Mouse (Mus musculus) spleen, postnatal 0 days (tissue): ENCODE results near the gene 3300002I08Rik. TPM values are rescaled to one million over a fixed set of nuclear protein-coding genes. Genes with fewer than 3 reads are reported as not detected.

Experiments
- polyA plus RNA-seq: library from polyadenylated mRNA; unstranded; fragments of >200 nt; fragmentation: Nextera tagmentation; extraction: Ambion mirVana; gene quantifications from 2 replicates; pipeline ENCODE4 v1.2.1, GENCODE M21; 2015

3300002I08Rik gene
- 1.0 and 1.4 TPM in 2 replicates for polyA plus RNA-seq

GRCm38 (mm10) chr2:150362113-150362877 lies at the start of gene 3300002I08Rik:
TSS of gene 3300002I08Rik (minus strand) at chr2:150362765.

DNA sequence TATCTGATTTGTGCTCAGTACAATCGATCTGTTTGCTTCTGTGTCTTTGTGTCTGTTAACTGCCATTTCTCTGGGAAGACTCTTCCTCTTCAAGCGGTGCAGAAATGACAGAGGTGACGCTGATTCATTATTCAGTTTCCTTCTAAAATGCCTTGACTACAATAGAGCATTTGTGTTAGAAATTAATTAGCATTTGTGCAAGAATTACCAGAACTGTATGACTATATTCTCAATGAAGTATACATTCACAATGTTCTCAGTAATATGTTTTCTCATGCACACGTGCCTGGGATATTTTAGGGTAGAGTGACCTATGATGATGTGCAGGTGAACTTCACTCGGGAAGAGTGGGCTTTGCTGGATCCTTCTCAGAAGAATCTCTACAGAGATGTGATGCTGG lies 39.2 kb downstream of the 3300002I08Rik start, which contains the start of gene Gm10130:
Gm10130 (plus strand) TSS at position 301 of the 400 bp plus-strand sequence.

Other genes with a start within 250 kb of the 3300002I08Rik start
- gene Zfp120, start 226.1 kb downstream of the 3300002I08Rik start, polyA plus RNA-seq: 4.2 TPM in 2 replicates
- gene Gm10770, start 183.1 kb downstream of the 3300002I08Rik start, polyA plus RNA-seq: not detected in 2 replicates
- gene Gm14139, start 181.0 kb downstream of the 3300002I08Rik start, polyA plus RNA-seq: 0.07 and 0.08 TPM in 2 replicates
- gene Zfp937, start 144.7 kb downstream of the 3300002I08Rik start, polyA plus RNA-seq: 1.3 and 2.0 TPM in 2 replicates
- gene Gm21994, start 107.2 kb downstream of the 3300002I08Rik start, polyA plus RNA-seq: 1.7 and 2.6 TPM in 2 replicates
- not detected in 2 replicates for gene Gm14124, start 105.2 kb downstream of the 3300002I08Rik start, polyA plus RNA-seq
- 0.89 and 0.95 TPM in 2 replicates for gene Gm10130, start 39.1 kb downstream of the 3300002I08Rik start, polyA plus RNA-seq
- gene Zfp442, start 88.7 kb upstream of the 3300002I08Rik start, polyA plus RNA-seq: 0.84 and 0.90 TPM in 2 replicates
- not detected in 2 replicates for gene Zfp345, start 122.3 kb upstream of the 3300002I08Rik start, polyA plus RNA-seq
- 15.5 and 22.2 TPM in 2 replicates for gene Cst7, start 207.7 kb upstream of the 3300002I08Rik start, polyA plus RNA-seq
- 27.8 and 28.9 TPM in 2 replicates for gene Apmap, start 245.8 kb upstream of the 3300002I08Rik start, polyA plus RNA-seq